Mouse (Mus musculus) naive thymus-derived CD4-positive, alpha-beta T cell, adult 2 months (primary cell): ENCODE data around the gene Itpr2.
A peak's percentile ranks its signal among the peaks of the same experiment; 100 is the strongest.

Experiments used
- DNase-seq: peaks from one replicate; pipeline ENCODE4 v3.0.0-alpha.2; 2011; ENCODE audit warnings: low read depth

Itpr2 gene

GRCm38 (mm10) chr6:146501866-146502804 is at the start of gene Itpr2:
Gene Itpr2, minus strand, starts transcription at chr6:146502223.
- peak; percentile 73 for DNase-seq

- no peak for DNase-seq
Observed at GRCm38 (mm10) chr6:146551326-146551725, 49.3 kb upstream of the Itpr2 start.

- no peak for DNase-seq
Observed at GRCm38 (mm10) chr6:146550421-146550820, 48.4 kb upstream of the Itpr2 start.

- DNase-seq, result no peak
Observed at GRCm38 (mm10) chr6:146545289-146545865, 43.4 kb upstream of the Itpr2 start.

GRCm38 (mm10) chr6:146544622-146545021 is 42.6 kb upstream of the Itpr2 start:
- DNase-seq, result no peak

- no peak for DNase-seq
Observed at GRCm38 (mm10) chr6:146540386-146540785, 38.4 kb upstream of the Itpr2 start.

GRCm38 (mm10) chr6:146538661-146539060 is 36.6 kb upstream of the Itpr2 start:
- DNase-seq, result no peak

GRCm38 (mm10) chr6:146538071-146538470 is 36.0 kb upstream of the Itpr2 start:
- DNase-seq, result no peak

GRCm38 (mm10) chr6:146537111-146537510 is 35.1 kb upstream of the Itpr2 start:
- no peak for DNase-seq

- no peak for DNase-seq
Observed at GRCm38 (mm10) chr6:146535501-146535900, 33.5 kb upstream of the Itpr2 start.

GRCm38 (mm10) chr6:146533146-146533545 is 31.1 kb upstream of the Itpr2 start:
- DNase-seq, result no peak

GRCm38 (mm10) chr6:146530769-146531168 is 28.7 kb upstream of the Itpr2 start:
- no peak for DNase-seq

GRCm38 (mm10) chr6:146530363-146530762 is 28.3 kb upstream of the Itpr2 start:
- DNase-seq, result no peak

- no peak for DNase-seq
Observed at GRCm38 (mm10) chr6:146527537-146527936, 25.5 kb upstream of the Itpr2 start.

GRCm38 (mm10) chr6:146525500-146525899 is 23.5 kb upstream of the Itpr2 start:
- DNase-seq, result no peak

- DNase-seq, result peak; percentile 73
Observed at GRCm38 (mm10) chr6:146521456-146522245, 19.6 kb upstream of the Itpr2 start.

- DNase-seq, result no peak
Observed at GRCm38 (mm10) chr6:146519019-146519418, 17.0 kb upstream of the Itpr2 start.

GRCm38 (mm10) chr6:146515936-146516335 is 13.9 kb upstream of the Itpr2 start:
- DNase-seq, result no peak

GRCm38 (mm10) chr6:146514531-146514948 is 12.5 kb upstream of the Itpr2 start:
- DNase-seq, result no peak

- DNase-seq, result no peak
Observed at GRCm38 (mm10) chr6:146513899-146514298, 11.9 kb upstream of the Itpr2 start.

GRCm38 (mm10) chr6:146513384-146513783 is 11.4 kb upstream of the Itpr2 start:
- DNase-seq, result no peak

- DNase-seq, result no peak
Observed at GRCm38 (mm10) chr6:146511511-146511910, 9.5 kb upstream of the Itpr2 start.

GRCm38 (mm10) chr6:146509891-146510290 is 7.9 kb upstream of the Itpr2 start:
- no peak for DNase-seq
